Mouse (Mus musculus) liver, embryonic 11.5 days (tissue): Measurements from ENCODE around the gene Rerg. TPM values are rescaled to one million over a fixed set of nuclear protein-coding genes. Genes with fewer than 3 reads are reported as not detected.

ENCODE experiments used
- ATAC-seq: fragments of 200-750 bp; cut with Nextera tagmentation; replicated peaks from 2 replicates; pipeline ENCODE4 v1.8.0; 2017; ENCODE audit warnings: moderate number of reproducible peaks, mild to moderate bottlenecking, moderate TSS enrichment, moderate library complexity; ENCODE audit not compliant: low FRiP score
- DNase-seq: peaks from one replicate; pipeline ENCODE4 v3.0.0-alpha.2; 2017; ENCODE audit warnings: low spot score
- H3K27ac ChIP-seq: fragments of 300-500 bp; sonication (generic); 2 replicates; pipeline ENCODE4 v1.5.1; 2014; ENCODE audit warnings: mild to moderate bottlenecking, low read depth, low read length, control low read depth
- H3K27me3 ChIP-seq: fragments of 300-500 bp; sonication (generic); replicated peaks from 2 replicates; pipeline ENCODE4 v1.6.1; 2014; ENCODE audit warnings: low read length, mixed read lengths; ENCODE audit not compliant: control insufficient read depth, insufficient read depth
- H3K36me3 ChIP-seq: fragments of 300-500 bp; sonication (generic); 2 replicates; pipeline ENCODE4 v1.6.1; 2014; ENCODE audit warnings: mild to moderate bottlenecking, low read length, moderate library complexity, mixed read lengths; ENCODE audit not compliant: control insufficient read depth, insufficient read depth
- H3K4me1 ChIP-seq: fragments of 300-500 bp; sonication (generic); replicated peaks from 2 replicates; pipeline ENCODE4 v1.6.1; 2014; ENCODE audit warnings: low read length, mixed read lengths; ENCODE audit not compliant: control insufficient read depth, insufficient read depth
- H3K4me2 ChIP-seq: fragments of 300-500 bp; sonication (generic); 2 replicates; pipeline ENCODE4 v1.6.1; 2014; ENCODE audit warnings: mild to moderate bottlenecking, control low read depth, moderate library complexity
- H3K4me3 ChIP-seq: fragments of 300-500 bp; sonication (generic); 2 replicates; pipeline ENCODE4 v1.5.1; 2014; ENCODE audit warnings: low read depth, low read length, control low read depth
- H3K9ac ChIP-seq: fragments of 300-500 bp; sonication (generic); 2 replicates; pipeline ENCODE4 v1.6.1; 2014; ENCODE audit warnings: low read depth, low read length, control low read depth
- H3K9me3 ChIP-seq: fragments of 300-500 bp; sonication (generic); 2 replicates; pipeline ENCODE4 v1.6.1; 2016; ENCODE audit warnings: low read length, inconsistent platforms, mixed read lengths; ENCODE audit not compliant: control insufficient read depth
- WGBS: fragments of 180-500 bp; shearing (Covaris S2); extraction: QIAGEN DNeasy Blood & Tissue Kit; methylation state at CpG from one replicate; pipeline ENCODE4 v1.1.7; 2014; 5-methylcytosine and 5-hydroxymethylcytosine counted together
- polyA plus RNA-seq: library from polyadenylated mRNA; unstranded; fragments of >200 nt; fragmentation: Nextera tagmentation; extraction: Ambion mirVana; gene quantifications from 2 replicates; pipeline ENCODE4 v1.2.1, GENCODE M21; 2014

The Rerg gene
- polyA plus RNA-seq, 1 experiment from 2014 or later = 3.4 TPM

- Histone ChIP-seq H3K4me1 (no peaks in the 10 kb centered on the region), H3K36me3 (no peaks in the 10 kb centered on the region), H3K9ac (no peak overlapping the region), H3K9me3 (no peaks in the 10 kb centered on the region), H3K4me2 (no peak overlapping the region), H3K27me3 (no peaks in the 10 kb centered on the region), H3K27ac (no peak overlapping the region), H3K4me3 (no peak overlapping the region)
- 76% methylated on average over 6 of the region's 6 CpGs for WGBS
- DNase-seq (no peak), ATAC-seq (no peak)
These were observed 81.8 kb downstream of the Rerg start for GRCm38 (mm10) chr6:137088469-137088868.

DNA sequence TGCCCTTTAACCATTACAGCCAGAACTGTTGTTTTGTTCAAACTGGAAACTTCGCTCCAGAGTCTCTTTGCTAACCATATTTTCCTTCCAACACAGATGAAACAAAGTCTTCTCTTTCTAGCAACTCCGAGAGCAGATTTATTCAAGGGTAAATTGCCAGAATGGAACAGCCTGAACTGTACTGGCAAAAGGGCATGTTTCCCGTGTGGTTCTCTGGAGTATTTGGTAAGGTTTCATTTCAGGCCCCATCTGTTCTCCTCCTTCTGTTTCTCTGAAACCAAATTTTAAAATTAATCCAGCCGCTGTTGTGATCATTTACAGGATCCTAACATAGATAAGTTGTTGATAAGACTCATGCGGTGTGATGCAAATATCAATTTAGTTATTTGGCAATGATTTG is 82.3 kb downstream of the Rerg start:
- no peaks in the 10 kb centered on the region for H3K36me3 ChIP-seq
- WGBS = 81% methylated on average over 5 of the region's 5 CpGs
- no peak for DNase-seq

GRCm38 (mm10) chr6:137087470-137087869 is 82.8 kb downstream of the Rerg start:
- H3K9ac ChIP-seq = no peak overlapping the region
- no peak overlapping the region for H3K27ac ChIP-seq
- no peaks in the 10 kb centered on the region for H3K36me3 ChIP-seq
- no peaks in the 10 kb centered on the region for H3K4me1 ChIP-seq
- no peak overlapping the region for H3K4me3 ChIP-seq
- WGBS = 68% methylated on average over 3 of the region's 3 CpGs
- ATAC-seq (no peak), DNase-seq (no peak)
- H3K27me3 ChIP-seq = no peaks in the 10 kb centered on the region
- no peaks in the 10 kb centered on the region for H3K9me3 ChIP-seq
- no peak overlapping the region for H3K4me2 ChIP-seq

More for the DNA sequence above, 82.3 kb downstream of the Rerg start:
- H3K4me2 ChIP-seq = no peak overlapping the region
- no peaks in the 10 kb centered on the region for H3K9me3 ChIP-seq
- H3K4me3 ChIP-seq = no peak overlapping the region
- no peaks in the 10 kb centered on the region for H3K27me3 ChIP-seq
- no peak for ATAC-seq
- H3K9ac ChIP-seq = no peak overlapping the region
- H3K4me1 ChIP-seq = no peaks in the 10 kb centered on the region
- H3K27ac ChIP-seq = no peak overlapping the region

DNA sequence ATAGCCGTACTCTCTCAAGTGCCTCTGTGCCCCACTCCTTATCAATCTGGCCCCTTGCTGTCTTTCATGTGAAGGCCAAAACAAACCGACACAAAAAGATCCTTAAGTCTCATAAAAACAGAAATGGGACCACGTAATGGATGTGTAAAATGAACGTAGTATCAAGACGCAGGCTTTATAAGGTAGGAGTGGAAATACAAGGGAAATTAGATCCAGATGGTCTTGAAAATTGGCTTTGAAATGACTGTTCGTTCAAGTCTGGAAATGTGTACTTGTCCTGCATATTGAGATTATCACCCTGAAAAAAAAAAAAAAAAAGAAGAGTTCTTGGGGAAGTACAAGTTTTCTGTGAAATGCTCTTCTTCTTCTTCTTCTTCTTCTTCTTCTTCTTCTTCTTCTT is 90.6 kb downstream of the Rerg start:
- H3K4me1 ChIP-seq = no peaks in the 10 kb centered on the region
- H3K4me2 ChIP-seq = no peak overlapping the region
- H3K9ac ChIP-seq = no peak overlapping the region
- H3K27ac ChIP-seq = no peak overlapping the region
- ATAC-seq (no peak), DNase-seq (no peak)
- no peaks in the 10 kb centered on the region for H3K36me3 ChIP-seq
- H3K9me3 ChIP-seq = no peaks in the 10 kb centered on the region
- WGBS = 70% methylated on average over 6 of the region's 6 CpGs
- no peaks in the 10 kb centered on the region for H3K27me3 ChIP-seq
- H3K4me3 ChIP-seq = no peak overlapping the region

- H3K9ac ChIP-seq = no peak overlapping the region
- H3K4me3 ChIP-seq = no peak overlapping the region
- no peaks in the 10 kb centered on the region for H3K9me3 ChIP-seq
- no peak overlapping the region for H3K4me2 ChIP-seq
- H3K27me3 ChIP-seq = no peaks in the 10 kb centered on the region
- no peaks in the 10 kb centered on the region for H3K4me1 ChIP-seq
- ATAC-seq = no peak
- H3K36me3 ChIP-seq = no peaks in the 10 kb centered on the region
- WGBS = 86% methylated on average over 13 of the region's 13 CpGs
- DNase-seq = no peak
- no peak overlapping the region for H3K27ac ChIP-seq
These were observed 93.6 kb downstream of the Rerg start for GRCm38 (mm10) chr6:137076731-137077130.

DNA sequence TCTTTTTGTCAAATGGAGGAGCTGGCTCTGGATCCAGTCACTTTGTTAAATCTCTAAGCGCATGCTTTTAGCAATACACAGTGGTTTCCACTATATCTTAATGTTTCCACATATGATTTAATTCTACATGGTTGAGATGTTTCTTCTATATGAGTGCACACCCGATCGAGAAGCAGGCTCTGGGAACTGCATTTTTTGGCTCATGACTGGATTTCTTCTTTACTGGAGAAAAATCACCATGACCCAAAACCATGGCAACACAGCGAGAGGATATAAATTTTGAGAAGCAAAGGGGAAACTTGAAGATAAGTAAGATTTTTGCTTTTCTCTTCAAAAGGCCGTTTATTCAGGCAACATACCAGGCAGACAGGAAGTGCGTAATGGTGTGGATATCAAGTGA is 94.1 kb downstream of the Rerg start:
- Histone ChIP-seq H3K4me2 (no peak overlapping the region), H3K27me3 (no peaks in the 10 kb centered on the region), H3K4me3 (no peak overlapping the region), H3K9me3 (no peaks in the 10 kb centered on the region), H3K9ac (no peak overlapping the region), H3K4me1 (no peaks in the 10 kb centered on the region), H3K27ac (no peak overlapping the region), H3K36me3 (no peaks in the 10 kb centered on the region)
- 80% methylated on average over 6 of the region's 6 CpGs for WGBS
- DNase-seq (no peak), ATAC-seq (no peak)

GRCm38 (mm10) chr6:137072256-137072655 is 98.0 kb downstream of the Rerg start:
- ATAC-seq = no peak

DNA sequence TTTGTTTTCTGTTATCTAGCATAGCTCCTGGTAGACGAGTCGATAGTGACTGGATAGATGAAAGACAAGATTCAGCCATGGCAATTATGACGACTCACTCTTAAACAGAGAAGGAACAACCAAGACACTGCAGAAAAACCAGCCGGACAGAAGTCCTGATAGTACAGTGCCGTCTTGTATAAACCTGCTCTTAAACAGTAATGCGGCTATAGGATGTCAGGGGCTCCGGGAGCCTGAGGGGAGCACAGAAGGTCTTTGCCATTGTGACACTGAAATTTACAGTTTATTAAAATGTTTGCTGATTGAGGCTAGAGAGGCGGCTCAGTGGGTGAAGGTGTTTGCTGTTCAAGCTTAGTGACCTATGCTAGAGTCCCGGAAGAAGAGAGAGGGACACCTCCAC is 98.8 kb downstream of the Rerg start:
- Histone ChIP-seq H3K36me3 (no peaks in the 10 kb centered on the region), H3K4me1 (no peaks in the 10 kb centered on the region), H3K4me2 (no peak overlapping the region), H3K4me3 (no peak overlapping the region), H3K27me3 (no peaks in the 10 kb centered on the region), H3K27ac (no peak overlapping the region), H3K9ac (no peak overlapping the region), H3K9me3 (no peaks in the 10 kb centered on the region)
- ATAC-seq = no peak
- WGBS = 82% methylated on average over 9 of the region's 9 CpGs
- DNase-seq = no peak

More at GRCm38 (mm10) chr6:137072256-137072655, 98.0 kb downstream of the Rerg start:
- 54% methylated on average over 8 of the region's 8 CpGs for WGBS
- Histone ChIP-seq H3K4me2 (no peak overlapping the region), H3K4me3 (no peak overlapping the region), H3K9me3 (no peaks in the 10 kb centered on the region), H3K9ac (no peak overlapping the region), H3K4me1 (no peaks in the 10 kb centered on the region), H3K27ac (no peak overlapping the region), H3K27me3 (no peaks in the 10 kb centered on the region), H3K36me3 (no peaks in the 10 kb centered on the region)
- DNase-seq = no peak

GRCm38 (mm10) chr6:137065506-137065905 is 104.8 kb downstream of the Rerg start:
- H3K4me1 ChIP-seq = no peaks in the 10 kb centered on the region
- no peak overlapping the region for H3K4me2 ChIP-seq
- H3K9me3 ChIP-seq = no peaks in the 10 kb centered on the region
- H3K27me3 ChIP-seq = no peaks in the 10 kb centered on the region
- ATAC-seq (no peak), DNase-seq (no peak)
- H3K27ac ChIP-seq = no peak overlapping the region
- no peak overlapping the region for H3K9ac ChIP-seq
- H3K4me3 ChIP-seq = no peak overlapping the region
- H3K36me3 ChIP-seq = no peaks in the 10 kb centered on the region
- WGBS = 69% methylated on average over 7 of the region's 7 CpGs
